Mouse (Mus musculus): ENCODE results near the gene Wdr62. TPM values are rescaled to one million over a fixed set of nuclear protein-coding genes. Genes with fewer than 3 reads are reported as not detected.
A peak's percentile ranks its signal among the peaks of the same experiment; 100 is the strongest.

Gene Wdr62
- polyA plus RNA-seq, 1 experiment from 2014 or later = 7.7 TPM

DNA sequence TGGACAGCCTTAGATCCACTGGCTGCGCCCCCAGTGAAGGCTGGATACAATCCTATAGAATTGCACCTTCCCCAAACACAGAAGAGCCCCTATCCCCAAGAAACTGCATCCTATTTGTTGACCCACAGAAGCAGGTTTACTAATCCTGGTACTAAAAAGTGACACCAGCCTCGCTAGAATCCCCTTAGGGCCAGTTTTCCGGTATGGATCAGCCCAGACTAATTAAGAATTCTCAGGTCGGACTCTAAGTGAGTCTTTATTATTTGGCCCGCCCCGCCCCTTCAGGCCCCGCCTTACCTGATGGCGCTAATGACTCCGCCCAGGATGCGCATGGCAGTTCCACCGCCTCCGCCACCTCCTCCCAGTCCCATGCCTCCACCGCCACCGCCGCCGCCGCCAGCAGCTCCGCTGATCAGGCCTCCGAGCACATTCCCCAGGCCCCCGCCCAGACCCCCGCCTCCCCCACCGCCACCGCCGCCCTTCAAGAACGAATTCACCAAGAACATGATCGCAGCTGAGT, 86.6 kb downstream of the Wdr62 start:
- peak; percentile 64 for ATAC-seq (ENCODE audit: low read depth)
- WGBS = 1% methylated on average over 20 of the region's 26 CpGs
- DNase-seq (ENCODE audit: low spot score) = peak; percentile 88
- peaks cover 12% of the 10 kb centered on the region for H3K4me1 ChIP-seq (ENCODE audit: control insufficient read depth, insufficient read depth, low read length)
- H3K4me2 ChIP-seq (ENCODE audit: low read depth, low read length) = peak overlapping the region; percentile 69
- H3K36me3 ChIP-seq (ENCODE audit: control insufficient read depth, insufficient read depth, low read length) = peaks cover 38% of the 10 kb centered on the region
- H3K27ac ChIP-seq (replicated peaks; ENCODE audit: low read depth, low read length) = peak overlapping the region; percentile 89
- H3K9me3 ChIP-seq (ENCODE audit: control insufficient read depth, low read length) = no peaks in the 10 kb centered on the region
- no peaks in the 10 kb centered on the region for H3K27me3 ChIP-seq (replicated peaks; ENCODE audit: control insufficient read depth, insufficient read depth, low read length)
- H3K4me3 ChIP-seq (ENCODE audit: low read depth, low read length) = peak overlapping the region; percentile 78
- peak overlapping the region; percentile 86 for H3K9ac ChIP-seq (ENCODE audit: low read depth, low read length)

DNA sequence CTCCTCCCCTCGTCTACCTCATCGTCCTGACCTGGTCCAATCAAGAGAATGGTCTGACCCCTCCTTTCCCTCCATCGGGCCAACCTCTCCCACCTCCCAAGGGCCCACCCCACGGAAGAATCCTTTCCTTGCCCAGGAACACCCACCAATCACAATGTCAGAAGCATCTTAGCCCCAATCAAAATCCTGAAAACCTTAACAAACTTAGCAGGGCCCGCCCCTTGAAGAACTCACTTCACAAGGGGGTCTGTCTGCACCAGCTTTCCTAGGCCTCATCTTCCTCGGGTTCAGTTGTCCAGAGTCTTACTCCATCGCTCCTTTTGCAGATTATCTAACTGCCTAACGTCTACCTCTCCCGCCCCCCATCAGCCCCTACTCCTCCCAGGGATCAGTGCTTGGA, 87.2 kb downstream of the Wdr62 start:
- peak overlapping the region; percentile 86 for H3K9ac ChIP-seq (ENCODE audit: low read depth, low read length)
- peaks cover 45% of the 10 kb centered on the region for H3K36me3 ChIP-seq (ENCODE audit: control insufficient read depth, insufficient read depth, low read length)
- H3K27me3 ChIP-seq (replicated peaks; ENCODE audit: control insufficient read depth, insufficient read depth, low read length) = no peaks in the 10 kb centered on the region
- H3K4me3 ChIP-seq (ENCODE audit: low read depth, low read length) = peak overlapping the region; percentile 78
- peaks cover 12% of the 10 kb centered on the region for H3K4me1 ChIP-seq (ENCODE audit: control insufficient read depth, insufficient read depth, low read length)
- ATAC-seq (ENCODE audit: low read depth) (0 out of 2 replicates have a peak, but pooled peaks have one; percentile 17), DNase-seq (ENCODE audit: low spot score) (peak; percentile 56)
- peak overlapping the region; percentile 69 for H3K4me2 ChIP-seq (ENCODE audit: low read depth, low read length)
- 13% methylated on average over 9 of the region's 9 CpGs for WGBS
- no peak overlapping the region; the same call in 1 of the 2 replicates for H3K27ac ChIP-seq (replicated peaks; ENCODE audit: low read depth, low read length)
- no peaks in the 10 kb centered on the region for H3K9me3 ChIP-seq (ENCODE audit: control insufficient read depth, low read length)

DNA sequence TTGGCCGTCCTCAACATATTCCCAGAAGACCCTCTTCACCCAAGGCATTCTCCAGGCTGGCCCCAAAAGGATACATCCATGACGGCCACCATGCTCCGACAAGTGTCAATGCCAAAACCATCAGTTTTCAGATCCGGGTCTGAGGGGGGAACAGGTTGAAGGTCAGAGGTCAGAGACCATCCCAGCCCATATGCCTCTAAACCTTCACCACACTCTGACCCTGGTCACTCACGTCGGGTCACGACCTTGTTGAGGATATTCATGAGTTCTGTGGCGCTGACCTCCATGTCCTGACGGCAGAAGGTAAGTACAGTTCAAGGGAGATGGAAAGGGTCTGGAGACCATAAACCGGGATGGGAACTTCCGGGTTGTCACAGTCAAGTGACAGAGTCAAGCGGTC, 88.1 kb downstream of the Wdr62 start:
- Histone ChIP-seq H3K4me1 (ENCODE audit: control insufficient read depth, insufficient read depth, low read length) (peaks cover 12% of the 10 kb centered on the region), H3K9ac (ENCODE audit: low read depth, low read length) (no peak overlapping the region), H3K4me2 (ENCODE audit: low read depth, low read length) (peak overlapping the region; percentile 69), H3K9me3 (ENCODE audit: control insufficient read depth, low read length) (no peaks in the 10 kb centered on the region), H3K36me3 (ENCODE audit: control insufficient read depth, insufficient read depth, low read length) (peaks cover 54% of the 10 kb centered on the region), H3K4me3 (ENCODE audit: low read depth, low read length) (no peak overlapping the region), H3K27me3 (replicated peaks; ENCODE audit: control insufficient read depth, insufficient read depth, low read length) (no peaks in the 10 kb centered on the region), H3K27ac (replicated peaks; ENCODE audit: low read depth, low read length) (no peak overlapping the region)
- ATAC-seq (ENCODE audit: low read depth) (no peak), DNase-seq (ENCODE audit: low spot score) (no peak)
- 92% methylated on average over 12 of the region's 12 CpGs for WGBS

Other genes starting within 250 kb of the Wdr62 start
- gene Zfp14, start 229.0 kb downstream of the Wdr62 start, polyA plus RNA-seq (2014; fragmentation: Nextera tagmentation; extraction: Ambion mirVana) = 4.4 and 6.4 TPM in 2 replicates
- gene Zfp82, start 207.5 kb downstream of the Wdr62 start, polyA plus RNA-seq (2014; fragmentation: Nextera tagmentation; extraction: Ambion mirVana) = 6.4 and 7.0 TPM in 2 replicates
- gene Gm26920, start 190.0 kb downstream of the Wdr62 start, polyA plus RNA-seq (2014; fragmentation: Nextera tagmentation; extraction: Ambion mirVana) = 1.4 and 2.5 TPM in 2 replicates
- gene Zfp566, start 189.9 kb downstream of the Wdr62 start, polyA plus RNA-seq (2014; fragmentation: Nextera tagmentation; extraction: Ambion mirVana) = 7.9 and 11.2 TPM in 2 replicates
- 136 and 141 TPM in 2 replicates for gene Zfp260, start 185.6 kb downstream of the Wdr62 start, polyA plus RNA-seq (2014; fragmentation: Nextera tagmentation; extraction: Ambion mirVana)
- 5.8 and 6.5 TPM in 2 replicates for gene Zfp382, start 158.5 kb downstream of the Wdr62 start, polyA plus RNA-seq (2014; fragmentation: Nextera tagmentation; extraction: Ambion mirVana)
- 18.1 and 18.4 TPM in 2 replicates for gene Zfp146, start 110.7 kb downstream of the Wdr62 start, polyA plus RNA-seq (2014; fragmentation: Nextera tagmentation; extraction: Ambion mirVana)
- gene Cox7a1, start 96.3 kb downstream of the Wdr62 start, polyA plus RNA-seq (2014; fragmentation: Nextera tagmentation; extraction: Ambion mirVana) = 7.4 and 17.0 TPM in 2 replicates
- 96.4 and 107 TPM in 2 replicates for gene Capns1, start 81.6 kb downstream of the Wdr62 start, polyA plus RNA-seq (2014; fragmentation: Nextera tagmentation; extraction: Ambion mirVana)
- 172 and 180 TPM in 2 replicates for gene Polr2i, start 48.5 kb downstream of the Wdr62 start, polyA plus RNA-seq (2014; fragmentation: Nextera tagmentation; extraction: Ambion mirVana)
- gene Tbcb, start 48.1 kb downstream of the Wdr62 start, polyA plus RNA-seq (2014; fragmentation: Nextera tagmentation; extraction: Ambion mirVana) = 166 and 169 TPM in 2 replicates
- 1.1 and 1.4 TPM in 2 replicates for gene Ovol3, start 44.7 kb downstream of the Wdr62 start, polyA plus RNA-seq (2014; fragmentation: Nextera tagmentation; extraction: Ambion mirVana)
- 0.22 and 0.28 TPM in 2 replicates for gene Thap8, start 325 bp downstream of the Wdr62 start, polyA plus RNA-seq (2014; fragmentation: Nextera tagmentation; extraction: Ambion mirVana)
- gene Clip3, start 11.3 kb upstream of the Wdr62 start, polyA plus RNA-seq (2014; fragmentation: Nextera tagmentation; extraction: Ambion mirVana) = 51.8 and 58.1 TPM in 2 replicates
- 69.4 and 72.3 TPM in 2 replicates for gene Alkbh6, start 28.3 kb upstream of the Wdr62 start, polyA plus RNA-seq (2014; fragmentation: Nextera tagmentation; extraction: Ambion mirVana)
- gene Syne4, start 34.4 kb upstream of the Wdr62 start, polyA plus RNA-seq (2014; fragmentation: Nextera tagmentation; extraction: Ambion mirVana) = 25.4 and 35.4 TPM in 2 replicates
- not detected in 2 replicates for gene E130208F15Rik, start 41.3 kb upstream of the Wdr62 start, polyA plus RNA-seq (2014; fragmentation: Nextera tagmentation; extraction: Ambion mirVana)
- gene Sdhaf1, start 43.5 kb upstream of the Wdr62 start, polyA plus RNA-seq (2014; fragmentation: Nextera tagmentation; extraction: Ambion mirVana) = 18.8 and 19.5 TPM in 2 replicates
- gene Lrfn3, start 82.4 kb upstream of the Wdr62 start, polyA plus RNA-seq (2014; fragmentation: Nextera tagmentation; extraction: Ambion mirVana) = 4.2 and 4.7 TPM in 2 replicates
- 82.9 and 97.0 TPM in 2 replicates for gene Tyrobp, start 133.3 kb upstream of the Wdr62 start, polyA plus RNA-seq (2014; fragmentation: Nextera tagmentation; extraction: Ambion mirVana)
- gene Hcst, start 139.4 kb upstream of the Wdr62 start, polyA plus RNA-seq (2014; fragmentation: Nextera tagmentation; extraction: Ambion mirVana) = 2.2 and 2.4 TPM in 2 replicates
- gene Nfkbid, start 141.3 kb upstream of the Wdr62 start, polyA plus RNA-seq (2014; fragmentation: Nextera tagmentation; extraction: Ambion mirVana) = 1.0 and 2.0 TPM in 2 replicates
- gene Aplp1, start 165.1 kb upstream of the Wdr62 start, polyA plus RNA-seq (2014; fragmentation: Nextera tagmentation; extraction: Ambion mirVana) = 51.0 and 53.6 TPM in 2 replicates
- gene Kirrel2, start 177.3 kb upstream of the Wdr62 start, polyA plus RNA-seq (2014; fragmentation: Nextera tagmentation; extraction: Ambion mirVana) = 0.45 and 0.82 TPM in 2 replicates
- gene Nphs1, start 177.9 kb upstream of the Wdr62 start, polyA plus RNA-seq (2014; fragmentation: Nextera tagmentation; extraction: Ambion mirVana) = 0.22 and 0.35 TPM in 2 replicates
- not detected in 2 replicates for gene Prodh2, start 213.2 kb upstream of the Wdr62 start, polyA plus RNA-seq (2014; fragmentation: Nextera tagmentation; extraction: Ambion mirVana)

All from embryonic facial prominence, embryonic 14.5 days (tissue).